Mouse (Mus musculus) hindbrain, embryonic 10.5 days (tissue): Measurements from ENCODE around the gene Cybc1. TPM values are rescaled to one million over a fixed set of nuclear protein-coding genes. Genes with fewer than 3 reads are reported as not detected.

ENCODE experiments used
- DNase-seq: peaks from one replicate; pipeline ENCODE4 v3.0.0-alpha.2; 2017; ENCODE audit warnings: low spot score
- H3K27ac ChIP-seq: fragments of 300-500 bp; sonication (generic); 2 replicates; pipeline ENCODE4 v1.5.1; 2016; ENCODE audit warnings: mild to moderate bottlenecking, moderate library complexity
- H3K27me3 ChIP-seq: fragments of 300-500 bp; sonication (generic); 2 replicates; pipeline ENCODE4 v1.6.1; 2016; ENCODE audit warnings: mild to moderate bottlenecking; ENCODE audit not compliant: poor library complexity, insufficient read depth, severe bottlenecking
- H3K36me3 ChIP-seq: fragments of 300-500 bp; sonication (generic); 2 replicates; pipeline ENCODE4 v1.6.1; 2016; ENCODE audit warnings: mild to moderate bottlenecking, moderate library complexity
- H3K4me1 ChIP-seq: fragments of 300-500 bp; sonication (generic); replicated peaks from 2 replicates; pipeline ENCODE4 v1.6.1; 2016; ENCODE audit warnings: mild to moderate bottlenecking
- H3K4me3 ChIP-seq: fragments of 300-500 bp; sonication (generic); 2 replicates; pipeline ENCODE4 v1.5.1; 2016; ENCODE audit warnings: mild to moderate bottlenecking, moderate library complexity
- H3K9me3 ChIP-seq: fragments of 300-500 bp; sonication (generic); 2 replicates; pipeline ENCODE4 v1.6.1; 2016; ENCODE audit warnings: mild to moderate bottlenecking, moderate library complexity
- WGBS: fragments of 180-500 bp; shearing (Covaris S2); methylation state at CpG from one replicate; pipeline ENCODE4 v1.1.7; 2016; 5-methylcytosine and 5-hydroxymethylcytosine counted together
- polyA plus RNA-seq: library from polyadenylated mRNA; unstranded; fragments of >200 nt; fragmentation: Nextera tagmentation; extraction: Ambion mirVana; gene quantifications from 2 replicates; pipeline ENCODE4 v1.2.1, GENCODE M21; 2016

Cybc1 gene
- polyA plus RNA-seq, 1 experiment from 2014 or later = 42.0 TPM

- Histone ChIP-seq H3K9me3 (no peaks in the 10 kb centered on the region), H3K4me1 (peaks cover 18% of the 10 kb centered on the region), H3K27ac (no peak overlapping the region), H3K4me3 (no peak overlapping the region), H3K36me3 (no peaks in the 10 kb centered on the region), H3K27me3 (no peaks in the 10 kb centered on the region)
- WGBS = 93% methylated on average over 6 of the region's 6 CpGs
- no peak for DNase-seq
Observed at GRCm38 (mm10) chr11:121200781-121201180, 28.3 kb downstream of the Cybc1 start.

GRCm38 (mm10) chr11:121199851-121200250, 29.3 kb downstream of the Cybc1 start:
- Histone ChIP-seq H3K27ac (no peak overlapping the region), H3K4me3 (no peak overlapping the region), H3K9me3 (no peaks in the 10 kb centered on the region), H3K4me1 (peaks cover 12% of the 10 kb centered on the region), H3K36me3 (no peaks in the 10 kb centered on the region), H3K27me3 (no peaks in the 10 kb centered on the region)
- DNase-seq = no peak
- 85% methylated on average over 4 of the region's 4 CpGs for WGBS

GRCm38 (mm10) chr11:121198622-121199021, 30.5 kb downstream of the Cybc1 start:
- H3K27ac ChIP-seq = no peak overlapping the region
- no peaks in the 10 kb centered on the region for H3K9me3 ChIP-seq
- H3K27me3 ChIP-seq = no peaks in the 10 kb centered on the region
- H3K4me3 ChIP-seq = no peak overlapping the region
- WGBS = 50% methylated on average over 2 of the region's 2 CpGs
- no peaks in the 10 kb centered on the region for H3K36me3 ChIP-seq
- peaks cover 2% of the 10 kb centered on the region for H3K4me1 ChIP-seq
- no peak for DNase-seq

- 83% methylated on average over 3 of the region's 3 CpGs for WGBS
- Histone ChIP-seq H3K4me1 (no peaks in the 10 kb centered on the region), H3K27me3 (no peaks in the 10 kb centered on the region), H3K36me3 (no peaks in the 10 kb centered on the region), H3K9me3 (no peaks in the 10 kb centered on the region), H3K27ac (no peak overlapping the region), H3K4me3 (no peak overlapping the region)
- no peak for DNase-seq
Observed at GRCm38 (mm10) chr11:121193415-121193814, 35.7 kb downstream of the Cybc1 start.

- no peaks in the 10 kb centered on the region for H3K9me3 ChIP-seq
- H3K27me3 ChIP-seq = no peaks in the 10 kb centered on the region
- no peak overlapping the region for H3K27ac ChIP-seq
- H3K4me1 ChIP-seq = no peaks in the 10 kb centered on the region
- H3K36me3 ChIP-seq = no peaks in the 10 kb centered on the region
- H3K4me3 ChIP-seq = no peak overlapping the region
- 84% methylated on average over 2 of the region's 2 CpGs for WGBS
- DNase-seq = no peak
Observed at GRCm38 (mm10) chr11:121192742-121193141, 36.4 kb downstream of the Cybc1 start.

GRCm38 (mm10) chr11:121189681-121190080, 39.4 kb downstream of the Cybc1 start:
- 90% methylated on average over 3 of the region's 3 CpGs for WGBS
- Histone ChIP-seq H3K9me3 (no peaks in the 10 kb centered on the region), H3K4me1 (no peaks in the 10 kb centered on the region), H3K4me3 (no peak overlapping the region), H3K36me3 (0 out of 2 replicates have a peak, but pooled peaks cover 6% of the 10 kb centered on the region), H3K27ac (no peak overlapping the region), H3K27me3 (no peaks in the 10 kb centered on the region)
- DNase-seq = no peak

GRCm38 (mm10) chr11:121176285-121177270, 52.5 kb downstream of the Cybc1 start:
- Histone ChIP-seq H3K4me1 (peaks cover 37% of the 10 kb centered on the region), H3K27ac (peak overlapping the region; percentile 66), H3K36me3 (peaks cover 6% of the 10 kb centered on the region), H3K27me3 (no peaks in the 10 kb centered on the region), H3K9me3 (no peaks in the 10 kb centered on the region), H3K4me3 (0 out of 2 replicates have a peak overlapping the region, but pooled peaks have one; percentile 5)
- peak; percentile 64 for DNase-seq
- 59% methylated on average over 12 of the region's 12 CpGs for WGBS

GRCm38 (mm10) chr11:121174234-121174633, 54.9 kb downstream of the Cybc1 start:
- H3K36me3 ChIP-seq = no peaks in the 10 kb centered on the region
- no peak overlapping the region for H3K4me3 ChIP-seq
- no peaks in the 10 kb centered on the region for H3K9me3 ChIP-seq
- peaks cover 37% of the 10 kb centered on the region for H3K4me1 ChIP-seq
- WGBS = 47% methylated on average over 3 of the region's 3 CpGs
- DNase-seq = no peak
- peak overlapping the region; percentile 70 for H3K27ac ChIP-seq
- H3K27me3 ChIP-seq = no peaks in the 10 kb centered on the region

- no peak for DNase-seq
- Histone ChIP-seq H3K4me3 (no peak overlapping the region), H3K4me1 (peaks cover 37% of the 10 kb centered on the region), H3K36me3 (no peaks in the 10 kb centered on the region), H3K9me3 (no peaks in the 10 kb centered on the region), H3K27me3 (no peaks in the 10 kb centered on the region), H3K27ac (0 out of 2 replicates have a peak overlapping the region, but pooled peaks have one; percentile 0)
- WGBS = 89% methylated on average over 5 of the region's 5 CpGs
Observed at GRCm38 (mm10) chr11:121173203-121173602, 55.9 kb downstream of the Cybc1 start.

Other genes starting within 250 kb of the Cybc1 start
- gene Csnk1d, start 238.0 kb downstream of the Cybc1 start, polyA plus RNA-seq = 124 and 134 TPM in 2 replicates
- not detected in 2 replicates for gene Cd7, start 189.9 kb downstream of the Cybc1 start, polyA plus RNA-seq
- gene Sectm1b, start 165.8 kb downstream of the Cybc1 start, polyA plus RNA-seq = not detected in 2 replicates
- not detected in 2 replicates for gene Sectm1a, start 148.1 kb downstream of the Cybc1 start, polyA plus RNA-seq
- not detected in 2 replicates for gene Tex19.2, start 110.6 kb downstream of the Cybc1 start, polyA plus RNA-seq
- gene Tex19.1, start 83.2 kb downstream of the Cybc1 start, polyA plus RNA-seq = not detected in 2 replicates
- 0.12 TPM in 2 replicates for gene Uts2r, start 69.1 kb downstream of the Cybc1 start, polyA plus RNA-seq
- 5.2 and 8.2 TPM in 2 replicates for gene Hexdc, start 24.9 kb downstream of the Cybc1 start, polyA plus RNA-seq
- 21.2 and 22.7 TPM in 2 replicates for gene Ogfod3, start 24.6 kb downstream of the Cybc1 start, polyA plus RNA-seq
- gene Narf, start 7.9 kb upstream of the Cybc1 start, polyA plus RNA-seq = 54.6 and 72.9 TPM in 2 replicates
- 8.8 and 10.2 TPM in 2 replicates for gene Foxk2, start 30.7 kb upstream of the Cybc1 start, polyA plus RNA-seq
- gene Wdr45b, start 125.1 kb upstream of the Cybc1 start, polyA plus RNA-seq = 97.6 and 99.9 TPM in 2 replicates
- gene Rab40b, start 158.9 kb upstream of the Cybc1 start, polyA plus RNA-seq = 2.3 and 3.1 TPM in 2 replicates
- 6.9 and 7.6 TPM in 2 replicates for gene Fn3krp, start 192.1 kb upstream of the Cybc1 start, polyA plus RNA-seq
- gene Fn3k, start 205.6 kb upstream of the Cybc1 start, polyA plus RNA-seq = 2.0 and 2.8 TPM in 2 replicates
- 59.0 and 61.8 TPM in 2 replicates for gene Tbcd, start 222.6 kb upstream of the Cybc1 start, polyA plus RNA-seq